Mouse (Mus musculus) stomach, embryonic 16.5 days (tissue): Measurements from ENCODE around the gene Neu3. TPM values are rescaled to one million over a fixed set of nuclear protein-coding genes. Genes with fewer than 3 reads are reported as not detected.

Source experiments
- polyA plus RNA-seq: library from polyadenylated mRNA; unstranded; fragments of >200 nt; fragmentation: Nextera tagmentation; extraction: Ambion mirVana; gene quantifications from 2 replicates; pipeline ENCODE4 v1.2.1, GENCODE M21; 2015

The Neu3 gene
- polyA plus RNA-seq, 1 experiment from 2014 or later = 6.8 TPM

Other genes with a start within 250 kb of the Neu3 start
- gene Tpbgl, start 201.3 kb downstream of the Neu3 start, polyA plus RNA-seq = 1.2 and 1.6 TPM in 2 replicates
- gene Slco2b1, start 117.1 kb downstream of the Neu3 start, polyA plus RNA-seq = 4.0 and 4.6 TPM in 2 replicates
- gene Olfr520, start 98.1 kb downstream of the Neu3 start, polyA plus RNA-seq = not detected in 2 replicates
- not detected in 2 replicates for gene Olfr521, start 64.9 kb downstream of the Neu3 start, polyA plus RNA-seq
- gene Xrra1, start 30.7 kb upstream of the Neu3 start, polyA plus RNA-seq = 0.22 and 0.31 TPM in 2 replicates
- gene Spcs2, start 35.0 kb upstream of the Neu3 start, polyA plus RNA-seq = 370 and 373 TPM in 2 replicates
- gene Rnf169, start 152.0 kb upstream of the Neu3 start, polyA plus RNA-seq = 3.8 and 4.5 TPM in 2 replicates
- 0.48 and 0.90 TPM in 2 replicates for gene Chrdl2, start 177.8 kb upstream of the Neu3 start, polyA plus RNA-seq